Mouse (Mus musculus) heart, postnatal 0 days (tissue): ENCODE measurements around the gene Actr2. TPM values are rescaled to one million over a fixed set of nuclear protein-coding genes. Genes with fewer than 3 reads are reported as not detected.

ENCODE experiments used
- ATAC-seq: fragments of 200-750 bp; cut with Nextera tagmentation; 2 replicates; pipeline ENCODE4 v1.8.0; 2017; ENCODE audit warnings: low read depth, moderate number of reproducible peaks, moderate library complexity; ENCODE audit not compliant: insufficient read depth
- DNase-seq: peaks from one replicate; pipeline ENCODE4 v3.0.0-alpha.2; 2016; ENCODE audit warnings: low spot score
- H3K27ac ChIP-seq: fragments of 300-500 bp; sonication (generic); 2 replicates; pipeline ENCODE4 v1.5.1; 2014; ENCODE audit warnings: low read depth, mild to moderate bottlenecking
- H3K27me3 ChIP-seq: fragments of 300-500 bp; sonication (generic); 2 replicates; pipeline ENCODE4 v1.6.1; 2014; ENCODE audit warnings: low read length, mixed read lengths; ENCODE audit not compliant: control insufficient read depth, insufficient read depth
- H3K36me3 ChIP-seq: fragments of 300-500 bp; sonication (generic); replicated peaks from 2 replicates; pipeline ENCODE4 v1.6.1; 2014; ENCODE audit warnings: low read length, mixed read lengths; ENCODE audit not compliant: control insufficient read depth, insufficient read depth
- H3K4me1 ChIP-seq: fragments of 300-500 bp; sonication (generic); 2 replicates; pipeline ENCODE4 v1.6.1; 2014; ENCODE audit warnings: antibody characterized with exemption; ENCODE audit not compliant: control insufficient read depth, insufficient read depth
- H3K4me2 ChIP-seq: fragments of 300-500 bp; sonication (generic); 2 replicates; pipeline ENCODE4 v1.6.1; 2014; ENCODE audit warnings: low read depth, mild to moderate bottlenecking, low read length, moderate library complexity
- H3K4me3 ChIP-seq: fragments of 300-500 bp; sonication (generic); 2 replicates; pipeline ENCODE4 v1.5.1; 2014; ENCODE audit warnings: low read depth, low read length
- H3K9ac ChIP-seq: fragments of 300-500 bp; sonication (generic); replicated peaks from 2 replicates; pipeline ENCODE4 v1.6.1; 2014; ENCODE audit warnings: low read depth, low read length, mixed read lengths
- H3K9me3 ChIP-seq: fragments of 300-500 bp; sonication (generic); replicated peaks from 2 replicates; pipeline ENCODE4 v1.6.1; 2016; ENCODE audit warnings: low read length; ENCODE audit not compliant: control insufficient read depth
- CTCF ChIP-seq: IDR thresholded peaks from 2 replicates; pipeline ENCODE4 v1.5.1; 2016; ENCODE audit warnings: antibody characterized with exemption, control low read depth, low read depth
- EP300 ChIP-seq: IDR thresholded peaks from 2 replicates; pipeline ENCODE4 v1.6.1; 2016; ENCODE audit warnings: antibody characterized with exemption, low read depth
- WGBS: fragments of 180-500 bp; shearing (Covaris S2); extraction: QIAGEN DNeasy Blood & Tissue Kit; methylation state at CpG from one replicate; pipeline ENCODE4 v1.1.7; 2014; 5-methylcytosine and 5-hydroxymethylcytosine counted together
- polyA plus RNA-seq: library from polyadenylated mRNA; unstranded; fragments of >200 nt; fragmentation: Nextera tagmentation; extraction: Ambion mirVana; gene quantifications from 2 replicates; pipeline ENCODE4 v1.2.1, GENCODE M21; 2015
- total RNA-seq: library from RNA; depleted of rRNA; stranded (reverse); fragments of >200 nt; gene quantifications from 2 replicates; pipeline ENCODE4 v1.2.3, GENCODE M21; 2014; ENCODE audit warnings: low replicate concordance

The Actr2 gene
- total and polyA plus RNA-seq, 2 experiments from 2014 or later, result 25.2 to 59.7 TPM

- Histone ChIP-seq H3K9me3 (0 out of 2 replicates have a peak, but pooled peaks cover 4% of the 10 kb centered on the region), H3K27ac (no peak overlapping the region), H3K9ac (peak overlapping the region; percentile 32; the same call in 1 of the 2 replicates), H3K4me1 (no peaks in the 10 kb centered on the region), H3K4me3 (peak overlapping the region; percentile 36), H3K27me3 (no peaks in the 10 kb centered on the region), H3K4me2 (peak overlapping the region; percentile 58), H3K36me3 (no peaks in the 10 kb centered on the region)
- 18% methylated on average over 11 of the region's 12 CpGs for WGBS
- ATAC-seq (peak; percentile 53; the same call in 1 of the 2 replicates), DNase-seq (peak; percentile 83)
- peak; percentile 84 for TF ChIP-seq CTCF
- no peak for TF ChIP-seq EP300
Measured at GRCm38 (mm10) chr11:20132955-20133562, 20.3 kb upstream of the Actr2 start.

DNA sequence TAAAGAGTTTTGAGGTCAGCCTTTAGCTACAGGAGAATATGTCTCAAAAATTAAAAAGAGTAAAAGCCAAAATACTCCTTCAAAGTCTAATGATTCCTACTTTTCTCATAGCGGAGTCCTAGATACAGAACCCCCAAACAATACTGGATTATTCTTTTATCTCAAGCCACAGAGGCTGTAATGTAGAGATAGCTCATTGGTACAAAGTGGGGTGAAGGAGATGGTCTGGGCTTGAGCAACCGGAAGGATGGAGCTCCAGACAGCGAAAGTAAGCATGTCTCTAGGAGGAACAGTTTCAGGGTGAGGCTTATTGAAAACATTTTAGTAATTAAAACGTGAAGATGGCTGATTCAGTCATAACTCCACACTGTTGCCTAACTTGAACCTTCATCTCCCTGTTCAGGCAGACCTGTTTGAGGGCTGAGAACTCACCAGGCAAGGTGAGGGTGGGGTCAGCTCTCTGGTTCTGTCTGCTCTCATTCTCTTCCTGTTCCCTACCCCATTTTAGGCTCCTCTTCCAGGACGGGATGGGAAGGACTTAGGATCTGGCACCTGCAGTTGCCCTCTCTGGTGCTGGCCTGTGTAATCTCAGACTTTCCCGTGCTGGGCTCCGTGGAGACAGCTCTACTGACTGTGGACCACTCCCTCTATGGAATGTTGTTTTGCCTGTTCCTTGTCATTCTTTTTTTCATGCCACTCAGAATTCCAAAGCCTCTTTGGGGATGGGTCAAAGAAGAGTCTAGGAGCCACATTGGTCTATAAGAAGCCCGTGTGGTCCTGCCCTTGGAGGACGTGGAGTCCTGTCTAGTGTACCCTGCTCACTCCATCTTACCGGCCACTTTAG, 14.2 kb upstream of the Actr2 start:
- no peak for ATAC-seq
- Histone ChIP-seq H3K4me2 (no peak overlapping the region), H3K27me3 (no peaks in the 10 kb centered on the region), H3K27ac (no peak overlapping the region), H3K9me3 (0 out of 2 replicates have a peak, but pooled peaks cover 4% of the 10 kb centered on the region), H3K36me3 (no peaks in the 10 kb centered on the region), H3K4me3 (no peak overlapping the region), H3K9ac (no peak overlapping the region), H3K4me1 (no peaks in the 10 kb centered on the region)
- TF ChIP-seq CTCF (no peak), EP300 (no peak)
- DNase-seq, result no peak
- 54% methylated on average over 10 of the region's 10 CpGs for WGBS

- H3K9me3 ChIP-seq, result 0 out of 2 replicates have a peak, but pooled peaks cover 4% of the 10 kb centered on the region
Measured at GRCm38 (mm10) chr11:20125423-20125822, 12.7 kb upstream of the Actr2 start.

DNA sequence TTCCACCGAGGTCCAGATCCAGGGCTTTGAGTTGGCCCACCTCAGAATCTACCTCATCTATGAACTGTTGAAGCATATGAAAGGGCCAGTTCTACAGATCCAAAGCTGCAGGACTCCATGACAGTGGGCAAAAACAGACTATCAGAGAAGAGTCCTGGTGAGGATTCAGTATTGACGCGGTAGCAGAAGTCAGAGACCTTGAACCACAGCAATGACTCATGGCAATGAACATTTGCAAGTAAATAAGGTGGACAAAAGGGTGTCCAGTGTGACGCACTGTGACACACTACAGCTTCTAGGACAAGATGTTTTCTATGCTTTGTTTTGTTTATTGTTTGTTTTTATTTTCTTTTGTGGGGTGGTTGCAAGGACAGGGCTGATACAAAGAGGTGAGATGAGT, 4.0 kb upstream of the Actr2 start:
- DNase-seq (no peak), ATAC-seq (no peak)
- H3K27ac ChIP-seq, result no peak overlapping the region
- no peak overlapping the region for H3K4me3 ChIP-seq
- 87% methylated on average over 4 of the region's 4 CpGs for WGBS
- peaks cover 8% of the 10 kb centered on the region for H3K4me1 ChIP-seq
- H3K9me3 ChIP-seq, result no peaks in the 10 kb centered on the region
- no peaks in the 10 kb centered on the region for H3K36me3 ChIP-seq
- TF ChIP-seq EP300, result no peak
- no peak for TF ChIP-seq CTCF
- H3K9ac ChIP-seq, result no peak overlapping the region
- no peaks in the 10 kb centered on the region for H3K27me3 ChIP-seq
- no peak overlapping the region for H3K4me2 ChIP-seq

More at GRCm38 (mm10) chr11:20125423-20125822, 12.7 kb upstream of the Actr2 start:
- ATAC-seq (no peak), DNase-seq (no peak)
- H3K27ac ChIP-seq, result no peak overlapping the region
- no peak overlapping the region for H3K4me3 ChIP-seq
- no peak overlapping the region for H3K9ac ChIP-seq
- H3K4me1 ChIP-seq, result no peaks in the 10 kb centered on the region
- TF ChIP-seq CTCF (no peak), EP300 (no peak)
- H3K36me3 ChIP-seq, result no peaks in the 10 kb centered on the region
- H3K4me2 ChIP-seq, result no peak overlapping the region
- 54% methylated on average over 1 of the region's 1 CpGs for WGBS
- H3K27me3 ChIP-seq, result no peaks in the 10 kb centered on the region

DNA sequence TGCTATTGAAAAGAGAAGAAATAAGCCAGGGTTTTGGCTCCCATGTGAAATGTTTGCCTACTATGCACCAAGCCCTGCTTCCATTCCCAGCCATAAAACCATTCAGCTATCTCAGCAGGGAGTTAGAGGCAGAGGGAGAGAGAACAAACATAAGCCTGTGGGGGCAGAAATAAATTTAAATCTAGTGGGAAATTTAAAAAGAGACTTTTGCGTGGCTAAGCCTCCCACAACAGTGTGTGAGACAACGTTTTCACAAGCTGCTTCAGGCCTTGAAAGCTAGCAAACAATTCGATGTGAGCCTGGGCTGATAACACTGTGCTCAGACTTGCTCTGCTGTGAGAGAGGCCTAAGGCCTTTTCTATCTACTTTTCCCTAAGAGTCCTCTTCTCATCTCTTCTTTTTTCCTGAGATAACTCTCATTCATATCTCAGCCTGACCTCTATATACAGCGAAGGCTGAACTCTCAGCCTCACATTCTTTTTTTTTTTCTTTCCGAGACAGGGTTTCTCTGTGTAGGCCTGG, 3.4 kb upstream of the Actr2 start:
- 65% methylated on average over 5 of the region's 5 CpGs for WGBS
- no peak for ATAC-seq

More for the DNA sequence above, 3.4 kb upstream of the Actr2 start:
- H3K36me3 ChIP-seq, result no peaks in the 10 kb centered on the region
- peaks cover 10% of the 10 kb centered on the region for H3K4me1 ChIP-seq
- no peaks in the 10 kb centered on the region for H3K27me3 ChIP-seq
- no peak overlapping the region for H3K4me3 ChIP-seq
- H3K4me2 ChIP-seq, result no peak overlapping the region
- H3K9ac ChIP-seq, result no peak overlapping the region
- H3K27ac ChIP-seq, result no peak overlapping the region
- H3K9me3 ChIP-seq, result no peaks in the 10 kb centered on the region
- TF ChIP-seq EP300 (no peak), CTCF (no peak)
- no peak for DNase-seq
